11 mouse cellular contexts compared by ENCODE assay signal in genomic region chr1:167652336-167652735, GRCm38 (mm10).
"Had no signal": no experiment of that assay in that cellular context is flagged by ENCODE, and none has a peak within 500 bp of the region (broad histone marks: within the 10 kb centered on the region; RNA-seq: fewer than 3 reads in every experiment).

No protein-coding gene starts in this region.

- DNase-seq: retina, postnatal 1 day; right cerebral cortex, adult 18-20 months; right cerebral cortex, postnatal 14 days; right cerebral cortex, postnatal 4 days; spleen, adult 18-20 months; thymus, adult 18-20 months; thymus, adult 2 months; thymus, postnatal 14 days; thymus, postnatal 25 days; thymus, postnatal 36 days; thymus, postnatal 4 days had no signal
